Mouse (Mus musculus) lung, postnatal 36 days (tissue): ENCODE data around the gene B3gnt4.
A peak's percentile ranks its signal among the peaks of the same experiment; 100 is the strongest.

Experiments
- DNase-seq: peaks from one replicate; pipeline ENCODE4 v3.0.0; 2022; ENCODE audit warnings: mixed read lengths

The B3gnt4 gene

DNA sequence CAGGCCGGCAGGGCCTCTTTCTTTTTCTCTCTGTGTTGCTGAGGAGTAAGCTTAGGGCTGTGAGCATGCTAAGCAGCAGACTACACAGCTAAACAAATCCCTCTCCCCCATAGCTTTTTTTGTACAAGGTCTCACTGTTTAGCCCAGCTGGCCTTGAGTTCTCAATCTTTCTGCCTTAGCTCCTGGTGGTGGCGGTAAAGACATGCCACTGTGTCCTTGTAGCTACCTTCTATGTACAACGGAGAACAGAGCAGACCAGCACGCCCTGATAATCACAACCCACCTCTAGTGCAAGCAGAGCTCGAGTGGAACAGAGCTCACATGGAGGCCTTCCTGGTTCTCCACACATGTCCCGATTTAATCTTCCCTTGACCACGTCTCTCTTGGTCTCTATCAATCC is 18.4 kb downstream of the B3gnt4 start:
- no peak for DNase-seq

DNA sequence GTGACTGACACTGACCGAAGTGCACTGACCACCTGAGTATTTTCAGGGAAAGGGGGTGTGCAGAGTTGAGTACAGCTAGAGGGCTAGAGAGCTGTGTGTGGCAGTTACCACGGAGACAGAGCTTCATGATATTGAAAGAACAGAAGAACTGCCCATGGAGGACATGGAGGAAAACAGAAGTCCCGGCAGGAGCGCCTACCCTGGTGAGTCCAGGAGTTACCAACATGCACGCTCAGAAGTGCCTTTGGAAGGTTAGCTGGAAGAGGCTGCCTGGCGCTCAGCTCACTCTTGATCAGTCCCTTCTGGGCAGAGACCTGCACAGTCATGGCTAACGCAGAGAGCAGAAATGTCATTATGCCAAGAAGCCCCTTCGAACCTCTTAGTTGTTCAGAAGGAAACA is 19.8 kb downstream of the B3gnt4 start:
- DNase-seq, result no peak

DNA sequence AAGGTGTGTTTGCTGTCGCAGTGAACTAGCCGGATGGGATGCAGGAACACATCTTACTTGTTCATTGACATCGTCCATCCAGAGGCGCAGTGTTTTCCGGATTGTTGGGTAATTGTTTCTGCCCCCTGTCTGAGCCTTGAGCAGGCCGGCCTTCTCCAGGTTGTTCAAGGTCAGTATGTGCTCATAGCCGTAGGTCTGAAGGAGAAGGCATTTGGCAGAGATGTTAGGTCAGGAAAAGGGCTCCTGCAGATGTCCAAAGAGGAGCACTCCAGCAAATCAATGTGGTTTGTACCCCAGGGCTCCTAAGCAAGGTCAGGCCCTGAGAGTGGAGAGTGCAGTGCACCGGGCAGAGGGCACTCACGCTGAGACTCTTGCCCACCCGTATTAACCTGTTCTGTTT is 23.5 kb downstream of the B3gnt4 start:
- no peak for DNase-seq

DNA sequence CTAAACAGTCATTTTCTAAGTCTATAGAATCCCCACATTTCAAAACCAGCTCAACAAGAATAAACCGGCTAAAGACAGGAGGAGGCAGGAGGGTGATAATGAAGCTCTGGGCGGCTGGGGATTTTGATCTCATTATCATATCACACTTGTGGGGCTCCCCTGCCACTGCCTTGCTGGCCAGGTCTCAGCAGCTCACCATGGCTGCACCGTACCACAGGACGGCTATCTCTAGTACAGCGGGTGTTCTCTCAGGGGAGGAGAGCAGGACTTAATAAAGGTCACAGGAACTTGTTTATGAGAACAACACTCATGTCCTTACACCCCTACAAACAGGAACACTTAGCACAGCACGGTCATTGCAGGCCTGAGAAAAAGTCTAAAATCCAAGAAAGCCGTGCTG is 45.4 kb downstream of the B3gnt4 start:
- no peak for DNase-seq

DNA sequence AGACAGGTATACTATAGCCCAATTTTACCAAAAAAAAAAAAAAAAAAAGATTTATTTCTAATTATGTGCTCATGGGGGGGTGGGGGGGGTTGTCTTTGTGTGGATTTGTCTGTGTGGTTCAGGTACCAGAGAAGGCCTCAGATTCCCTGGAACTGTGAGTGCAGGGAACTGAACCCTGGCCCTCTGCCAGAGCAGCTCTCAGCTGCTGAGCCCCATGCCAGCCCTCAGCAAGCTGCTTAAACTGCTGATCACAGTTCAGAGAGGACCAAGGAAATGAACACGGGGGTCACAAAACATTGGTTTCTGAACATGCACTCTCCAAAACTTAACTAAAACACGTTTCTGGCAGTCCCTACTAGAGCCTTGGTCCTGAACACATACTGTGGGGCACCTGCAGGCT is 46.2 kb downstream of the B3gnt4 start:
- peak; percentile 8 for DNase-seq

DNA sequence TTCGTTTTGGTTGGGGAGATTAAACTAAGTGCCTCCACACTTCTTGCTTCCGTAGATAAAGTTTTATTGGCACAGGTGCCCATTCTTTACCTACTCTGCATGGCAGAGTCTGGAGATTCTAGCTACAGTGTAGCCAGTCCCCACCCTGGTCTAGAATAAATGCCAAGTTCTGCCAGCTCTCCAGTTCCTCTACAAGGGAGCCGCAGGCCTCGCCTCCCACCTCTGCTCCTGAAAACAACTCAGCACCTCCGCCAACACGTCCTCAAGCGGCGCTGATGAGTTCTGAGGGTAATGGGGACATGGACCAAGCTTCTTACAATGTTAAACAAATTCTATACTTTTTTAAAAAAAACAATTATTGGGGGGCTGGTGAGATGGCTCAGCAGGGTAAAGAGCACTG is 49.3 kb downstream of the B3gnt4 start:
- DNase-seq, result no peak

DNA sequence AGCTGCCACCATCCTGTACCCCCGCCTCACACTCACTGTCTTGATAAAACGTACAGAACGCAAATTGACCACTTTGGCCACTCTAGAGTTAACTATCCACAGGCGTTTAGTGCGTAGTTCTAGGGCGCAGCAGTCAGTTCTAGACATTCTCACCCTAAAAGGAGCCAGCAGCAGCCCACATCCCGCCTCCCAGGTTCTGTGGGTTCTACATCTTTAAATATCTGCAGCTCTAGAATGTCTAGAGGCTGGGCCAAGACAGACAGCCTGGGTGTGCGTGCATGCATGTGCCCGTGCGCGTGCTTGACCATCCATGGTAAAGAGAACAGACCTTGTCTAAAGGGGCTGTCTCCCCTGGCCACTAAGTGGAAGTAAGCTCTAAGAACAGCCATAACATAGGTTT is 50.9 kb downstream of the B3gnt4 start:
- DNase-seq, result no peak
